Mouse (Mus musculus) G1E-ER4 (cell line): ENCODE measurements around the gene Maml2. TPM values are rescaled to one million over a fixed set of nuclear protein-coding genes. Genes with fewer than 3 reads are reported as not detected.

Source experiments
- GATA1 ChIP-seq: IDR thresholded peaks from one replicate; pipeline ENCODE4 v1.8.0; 2012; ENCODE audit warnings: low read length, inconsistent platforms
- polyA plus RNA-seq: library from polyadenylated mRNA; stranded (reverse); fragments of >175 nt; gene quantifications from 2 replicates; pipeline ENCODE4 v1.2.3, GENCODE M21; 2012

Gene Maml2
- polyA plus RNA-seq, 1 experiment: 0.22 TPM

GRCm38 (mm10) chr9:13493746-13494145 lies 196.0 kb downstream of the Maml2 start:
- no peak for TF ChIP-seq GATA1

- TF ChIP-seq GATA1: no peak
These were observed 197.8 kb downstream of the Maml2 start for GRCm38 (mm10) chr9:13495530-13495929.

- TF ChIP-seq GATA1: no peak
These were observed 199.3 kb downstream of the Maml2 start for GRCm38 (mm10) chr9:13497016-13497415.

DNA sequence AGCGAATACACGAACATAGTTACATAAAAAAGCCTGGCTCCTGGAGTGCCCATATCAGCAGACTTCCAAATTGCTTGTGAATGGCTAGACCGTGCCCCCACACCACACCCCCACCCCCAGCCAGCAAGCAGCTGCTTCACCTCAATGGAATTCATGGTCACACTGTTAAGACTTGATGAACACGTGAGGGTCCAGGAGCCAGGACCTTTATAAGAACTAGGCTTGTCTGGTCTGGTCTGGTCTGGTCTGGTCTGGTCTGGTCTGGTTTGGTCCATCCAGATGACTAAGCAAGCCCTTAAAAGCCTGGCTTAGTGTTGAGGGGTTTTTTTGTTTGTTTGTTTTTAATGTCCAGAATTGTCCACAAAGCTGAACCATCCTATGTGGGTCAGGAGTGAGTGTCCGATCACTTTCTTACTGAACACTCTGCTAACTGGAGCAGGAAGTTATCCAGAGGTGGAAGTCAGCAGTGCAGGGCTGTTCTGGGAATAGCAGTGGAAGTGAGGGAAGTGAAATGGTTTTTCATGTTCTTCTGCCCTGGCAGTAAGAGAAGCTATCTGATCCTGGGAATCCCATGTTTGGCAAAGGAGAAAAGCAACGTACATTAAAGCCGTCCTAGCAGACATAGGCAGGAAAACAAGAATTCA lies 200.1 kb downstream of the Maml2 start:
- no peak for TF ChIP-seq GATA1

- no peak for TF ChIP-seq GATA1
These were observed 202.3 kb downstream of the Maml2 start for GRCm38 (mm10) chr9:13500045-13500444.

- no peak for TF ChIP-seq GATA1
These were observed 207.3 kb downstream of the Maml2 start for GRCm38 (mm10) chr9:13505024-13505423.

GRCm38 (mm10) chr9:13506956-13507821 lies 209.4 kb downstream of the Maml2 start:
- no peak for TF ChIP-seq GATA1

DNA sequence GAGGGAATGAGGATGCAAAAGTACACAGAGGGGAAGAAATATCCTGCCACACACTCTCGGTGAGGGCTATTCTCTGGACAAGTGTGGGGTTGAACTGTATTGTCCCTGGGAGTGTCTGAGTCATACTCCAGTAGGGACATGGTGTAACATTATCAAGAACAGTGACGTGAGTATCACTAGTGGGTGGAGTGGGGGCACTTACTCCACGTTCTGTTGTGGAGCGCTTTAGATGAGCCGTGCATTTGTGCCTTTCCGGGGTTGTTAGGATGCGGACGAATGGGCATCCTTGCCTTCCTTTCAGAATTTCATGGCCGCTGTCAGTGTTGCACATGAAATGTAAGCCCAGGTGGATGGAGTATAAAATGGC lies 210.0 kb downstream of the Maml2 start:
- no peak for TF ChIP-seq GATA1

- TF ChIP-seq GATA1: no peak
These were observed 212.0 kb downstream of the Maml2 start for GRCm38 (mm10) chr9:13509751-13510150.

GRCm38 (mm10) chr9:13510621-13511369 lies 213.0 kb downstream of the Maml2 start:
- TF ChIP-seq GATA1: no peak

DNA sequence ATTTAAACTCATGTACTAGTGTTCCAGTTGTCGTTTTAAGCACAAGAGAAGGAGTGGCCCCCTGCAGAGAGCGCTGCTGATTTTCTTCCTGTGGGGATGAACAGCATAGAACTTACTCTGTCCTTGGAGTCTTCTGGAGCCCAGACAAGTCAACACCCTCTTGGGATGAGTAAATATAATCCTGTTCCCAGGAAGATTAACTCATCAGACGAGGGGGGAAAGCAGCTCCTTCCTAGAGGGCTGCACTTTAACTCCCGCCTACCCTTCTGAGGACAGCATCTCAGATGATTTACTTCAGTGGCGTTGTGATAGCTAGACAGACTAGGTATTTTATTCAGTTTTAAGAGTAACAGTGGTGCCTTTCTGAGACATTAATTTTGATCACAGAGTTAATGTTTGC lies 215.4 kb downstream of the Maml2 start:
- no peak for TF ChIP-seq GATA1

DNA sequence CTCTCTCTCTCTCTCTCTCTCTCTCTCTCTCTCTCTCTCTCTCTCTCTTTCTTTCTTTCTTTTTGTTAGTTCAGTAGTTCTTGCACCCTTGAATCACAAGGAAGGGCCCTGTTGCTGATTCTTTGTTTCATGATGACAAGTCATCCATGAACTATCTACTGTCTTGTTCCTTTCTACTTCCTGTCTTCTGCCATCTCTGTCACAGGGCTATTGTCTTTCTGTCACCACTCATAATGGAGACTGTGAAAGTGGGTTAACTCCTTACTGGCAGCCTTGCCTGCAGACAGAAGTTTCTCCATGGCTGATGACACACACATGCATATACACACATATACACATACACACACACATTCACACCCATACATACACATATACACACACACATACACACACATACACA lies 216.7 kb downstream of the Maml2 start:
- no peak for TF ChIP-seq GATA1

- no peak for TF ChIP-seq GATA1
These were observed 218.2 kb downstream of the Maml2 start for GRCm38 (mm10) chr9:13515976-13516375.

- no peak for TF ChIP-seq GATA1
These were observed 220.3 kb downstream of the Maml2 start for GRCm38 (mm10) chr9:13518031-13518430.

DNA sequence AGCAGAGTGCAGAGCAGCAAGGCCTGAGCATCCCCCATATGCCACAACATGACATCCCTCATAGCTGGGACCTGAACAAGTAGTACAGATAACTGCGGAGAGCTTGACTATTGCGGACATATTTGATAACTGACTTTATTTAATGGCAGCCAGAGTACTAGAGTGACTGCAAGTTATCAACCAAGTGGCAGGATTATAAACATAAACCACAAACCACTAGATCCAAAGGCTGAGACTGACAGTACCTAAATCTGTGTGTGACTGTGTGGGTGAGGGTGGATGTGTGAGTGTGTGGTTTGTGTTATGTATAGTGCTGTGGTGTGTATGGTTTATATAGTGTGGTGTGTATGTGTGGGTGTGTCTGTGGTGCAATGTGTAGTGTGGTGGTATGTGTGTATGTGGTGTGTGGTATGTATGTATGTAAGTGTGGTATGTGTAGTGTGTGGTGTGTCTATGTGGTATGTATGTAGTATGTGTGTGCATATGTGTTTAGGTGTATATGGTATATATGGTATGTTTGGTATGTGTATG lies 220.7 kb downstream of the Maml2 start:
- no peak for TF ChIP-seq GATA1
